In the genomic region with DNA sequence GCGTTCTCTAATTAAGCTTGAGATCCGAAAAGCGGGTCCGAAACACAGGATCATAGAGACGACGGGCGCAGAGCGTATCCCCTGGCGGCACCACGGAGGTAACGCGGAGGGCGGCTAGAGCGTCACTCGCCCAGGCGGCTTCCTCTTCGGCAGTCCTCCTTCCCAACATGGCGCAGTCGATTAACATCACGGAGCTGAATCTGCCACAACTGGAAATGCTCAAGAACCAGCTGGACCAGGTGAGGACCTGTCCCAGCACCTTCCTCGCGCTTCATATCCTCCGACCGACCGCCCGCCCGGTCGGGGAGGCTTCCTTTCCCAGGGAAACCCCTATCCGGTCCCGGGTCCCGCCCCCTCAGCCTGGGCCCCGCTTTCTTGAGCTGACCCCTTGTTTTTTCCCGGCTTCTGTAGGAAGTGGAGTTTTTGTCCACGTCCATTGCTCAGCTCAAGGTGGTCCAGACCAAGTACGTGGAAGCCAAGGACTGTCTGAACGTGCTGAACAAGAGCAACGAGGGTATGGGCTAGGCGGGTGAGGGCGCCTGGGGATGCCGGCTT, we compare ENCODE assay signal across 8 mouse cellular contexts. TPM values are rescaled to one million over a fixed set of nuclear protein-coding genes. Genes with fewer than 3 reads are reported as not detected.
DNase-seq lines count a peak whose midpoint lies in the region; ATAC-seq lines count a peak whose summit lies in the region.

A gene (plus strand): TSS at position 95 of the 555 bp plus-strand sequence.

- no peaks in the 10 kb centered on the region for H3K9me3 ChIP-seq in hindbrain, embryonic 14.5 days (ENCODE audit: control insufficient read depth, low read length)

- no peaks in the 10 kb centered on the region for H3K27me3 ChIP-seq in hindbrain, embryonic 14.5 days (ENCODE audit: control insufficient read depth, insufficient read depth, low read length)

- ATAC-seq in hindbrain, embryonic 14.5 days (ENCODE audit: low FRiP score) = peak; percentile 91

- peak within 1 kb of the TSS; percentile 77 for H3K4me2 ChIP-seq in hindbrain, embryonic 14.5 days (replicated peaks)

- H3K9ac ChIP-seq in hindbrain, embryonic 14.5 days = peak within 1 kb of the TSS; percentile 79

- H3K4me3 ChIP-seq in hindbrain, embryonic 14.5 days (replicated peaks; ENCODE audit: low read length) = peak within 1 kb of the TSS; percentile 64

- DNase-seq in T-cell, adult 2 months (ENCODE audit: low spot score) = peak; percentile 83
- DNase-seq in cerebellum, postnatal 36 days = peak; percentile 85 to 86
- DNase-seq in frontal cortex, postnatal 36 days (ENCODE audit: low spot score in 2 of 2) = peak; percentile 88 to 91
- DNase-seq in hindbrain, embryonic 14.5 days (ENCODE audit: low spot score) = peak; percentile 85
- DNase-seq in layer of hippocampus, postnatal 25 days (ENCODE audit: extremely low spot score in 1 of 2, low spot score in 1 of 2) = peak; percentile 72 to 79
- peak; percentile 85 for DNase-seq in lung, postnatal 25 days (ENCODE audit: low spot score)
- DNase-seq in retina, adult 2 months (ENCODE audit: low read depth, low spot score) = peak; percentile 68
- peak; percentile 83 for DNase-seq in thymus, postnatal 25 days

- H3K4me1 ChIP-seq in hindbrain, embryonic 14.5 days (replicated peaks; ENCODE audit: control insufficient read depth, insufficient read depth, low read length) = peaks cover 12% of the 10 kb centered on the region

- under 1% methylated on average over 40 of the region's 40 CpGs for WGBS in hindbrain, embryonic 14.5 days

- peaks cover 38% of the 10 kb centered on the region for H3K36me3 ChIP-seq in hindbrain, embryonic 14.5 days (replicated peaks; ENCODE audit: control insufficient read depth, insufficient read depth)

- H3K27ac ChIP-seq in hindbrain, embryonic 14.5 days = peak within 1 kb of the TSS; percentile 47; the same call in 1 of the 2 replicates

RNA-seq across cellular contexts. Expression of the gene that starts here (rescaled TPM):
- polyA plus RNA-seq in hindbrain, embryonic 14.5 days (2014; fragmentation: Nextera tagmentation; extraction: Ambion mirVana) = 518 and 626 TPM in 2 replicates
- total RNA-seq in layer of hippocampus, postnatal 25 days (2021) = 100 to 1,000 TPM; 386 to 396 TPM

Comparison
In these comparisons a context has a peak if more than half of its experiments do, and no peak if none do; other contexts are left out.
1. Peak in every context shown above with its lines: DNase-seq, ATAC-seq, H3K4me3 ChIP-seq and H3K27ac ChIP-seq.